Mouse (Mus musculus): ENCODE results near the gene Gm45062.

- TF ChIP-seq TCF12 (IDR thresholded peaks at IDR 0.05; ENCODE audit: low read depth, low read length): no peak
- no peak for TF ChIP-seq NELFE (IDR thresholded peaks at IDR 0.05; ENCODE audit: low read depth, low read length)
- no peak for TF ChIP-seq CHD2 (IDR thresholded peaks at IDR 0.05; ENCODE audit: low read length)
- no peak for TF ChIP-seq POLR2AphosphoS2 (IDR thresholded peaks at IDR 0.05; ENCODE audit: low read length)
- no peak for TF ChIP-seq NRF1 (IDR thresholded peaks at IDR 0.05; ENCODE audit: insufficient read depth, low read depth, low read length, poor library complexity, severe bottlenecking)
- no peak for TF ChIP-seq CTCF (IDR thresholded peaks at IDR 0.05 in 2 of 3, conservative IDR thresholded peaks at IDR 0.05 in 1 of 3; ENCODE audit: control insufficient read depth in 1 of 3, insufficient read depth in 1 of 3, low read depth in 2 of 3, low read length in 3 of 3, poor library complexity in 1 of 3, severe bottlenecking in 1 of 3)
- TF ChIP-seq TAL1 (IDR thresholded peaks at IDR 0.05; ENCODE audit: low read length): no peak
Observed at GRCm38 (mm10) chr6:8276431-8276830, 17.2 kb downstream of the Gm45062 start.
